Mouse (Mus musculus) heart, adult 2 months (tissue): ENCODE measurements around the gene Scgb1a1. TPM values are rescaled to one million over a fixed set of nuclear protein-coding genes. Genes with fewer than 3 reads are reported as not detected.

Source experiments
- DNase-seq, 2 experiments: peaks; one replicate each; pipeline ENCODE4 v3.0.0; 2021
- H3K27ac ChIP-seq: fragments of 200-600 bp; 2 replicates; pipeline ENCODE4 v1.8.1; 2022
- H3K27me3 ChIP-seq: fragments of 200-500 bp; 2 replicates; pipeline ENCODE4 v1.6.1; 2012; ENCODE audit warnings: mild to moderate bottlenecking, low read length, inconsistent platforms, mixed read lengths; ENCODE audit not compliant: control insufficient read depth, insufficient read depth
- H3K36me3 ChIP-seq: fragments of 200-500 bp; 2 replicates; pipeline ENCODE4 v1.6.1; 2012; ENCODE audit warnings: low read length, inconsistent platforms; ENCODE audit not compliant: control insufficient read depth, insufficient read depth
- H3K4me1 ChIP-seq: fragments of 200-500 bp; 2 replicates; pipeline ENCODE4 v1.6.1; 2011; ENCODE audit warnings: low read length; ENCODE audit not compliant: control insufficient read depth, insufficient read depth
- H3K4me3 ChIP-seq: fragments of 200-600 bp; 2 replicates; pipeline ENCODE4 v1.8.1; 2022
- H3K79me2 ChIP-seq: fragments of 200-500 bp; replicated peaks from 2 replicates; pipeline ENCODE4 v1.6.1; 2012; ENCODE audit warnings: mild to moderate bottlenecking, inconsistent platforms, low read length, moderate library complexity, mixed read lengths; ENCODE audit not compliant: control insufficient read depth, insufficient read depth
- H3K9ac ChIP-seq: fragments of 200-500 bp; 2 replicates; pipeline ENCODE4 v1.6.1; 2012; ENCODE audit warnings: low read depth, mild to moderate bottlenecking, control low read depth, inconsistent platforms, low read length, mixed read lengths
- CTCF ChIP-seq: fragments of 200-600 bp; IDR thresholded peaks from 2 replicates; pipeline ENCODE4 v1.8.1; 2022; ENCODE audit warnings: antibody characterized with exemption, mild to moderate bottlenecking, moderate library complexity
- EP300 ChIP-seq: fragments of 200-500 bp; IDR thresholded peaks from 2 replicates; pipeline ENCODE4 v1.6.1; 2011; ENCODE audit warnings: low read depth, low read length, control low read depth; ENCODE audit not compliant: insufficient read depth
- POLR2A ChIP-seq: fragments of 200-500 bp; IDR thresholded peaks from 2 replicates; pipeline ENCODE4 v1.6.1; 2011; ENCODE audit warnings: mild to moderate bottlenecking, low read depth, low read length, control low read depth; ENCODE audit not compliant: insufficient read depth
- WGBS: fragments of 180-500 bp; shearing (Covaris S2); methylation state at CpG from one replicate; pipeline ENCODE4 v1.1.7; 2018; 5-methylcytosine and 5-hydroxymethylcytosine counted together
- intact Hi-C: fragments of 180-260 bp; cut with DNase I; formaldehyde crosslinking; loops from one replicate; pipeline ENCODE4 v1.15.1; 2025
- polyA plus RNA-seq: library from polyadenylated mRNA; depleted of rRNA; stranded (reverse); fragments of >200 nt; gene quantifications from 2 replicates; pipeline ENCODE4 v1.2.3, GENCODE M21; 2012
- total RNA-seq, 2 experiments: library from RNA; stranded (reverse); gene quantifications; 2 replicates each; pipeline ENCODE4 v1.2.3; 2021

Scgb1a1 gene
- total and polyA plus RNA-seq, 3 experiments = 0.73 to 2,957 TPM; not detected in 1

- H3K4me1 ChIP-seq = peaks cover 8% of the 10 kb centered on the region
- no peak for DNase-seq
- H3K4me3 ChIP-seq = no peak overlapping the region
- no peaks in the 10 kb centered on the region for H3K27me3 ChIP-seq
- WGBS = 73% methylated on average over 1 of the region's 1 CpGs
- H3K36me3 ChIP-seq = no peaks in the 10 kb centered on the region
- intact Hi-C loops = loop anchor here (10.0 kb wide), 1 partner anchor 394 kb away; no protein-coding TSS in a partner anchor
- H3K79me2 ChIP-seq = no peaks in the 10 kb centered on the region
- H3K9ac ChIP-seq = no peak overlapping the region
- H3K27ac ChIP-seq = no peak overlapping the region
- TF ChIP-seq EP300 = no peak
- peak; percentile 33 for TF ChIP-seq CTCF
Observed at GRCm38 (mm10) chr19:9108536-9108935, 20.8 kb upstream of the Scgb1a1 start.

GRCm38 (mm10) chr19:9107379-9107755 lies 19.6 kb upstream of the Scgb1a1 start:
- H3K36me3 ChIP-seq = no peaks in the 10 kb centered on the region
- 70% methylated on average over 1 of the region's 1 CpGs for WGBS
- no peak for TF ChIP-seq CTCF
- TF ChIP-seq POLR2A = no peak
- TF ChIP-seq EP300 = no peak
- no peaks in the 10 kb centered on the region for H3K27me3 ChIP-seq
- intact Hi-C loops = loop anchor here (10.0 kb wide), 1 partner anchor 393 kb away; no protein-coding TSS in a partner anchor
- no peaks in the 10 kb centered on the region for H3K79me2 ChIP-seq
- DNase-seq = peak in 1 of 2 experiments; percentile 29
- H3K4me1 ChIP-seq = peaks cover 8% of the 10 kb centered on the region
- no peak overlapping the region for H3K4me3 ChIP-seq
- no peak overlapping the region for H3K9ac ChIP-seq
- H3K27ac ChIP-seq = peak overlapping the region; percentile 63

- intact Hi-C loops = loop anchor here (10.0 kb wide), 1 partner anchor 392 kb away; no protein-coding TSS in a partner anchor
- 24% methylated on average over 4 of the region's 4 CpGs for WGBS
- Histone ChIP-seq H3K36me3 (no peaks in the 10 kb centered on the region), H3K79me2 (no peaks in the 10 kb centered on the region), H3K9ac (no peak overlapping the region), H3K27ac (peak overlapping the region; percentile 63), H3K4me3 (no peak overlapping the region), H3K27me3 (no peaks in the 10 kb centered on the region), H3K4me1 (peaks cover 8% of the 10 kb centered on the region)
- no peak for TF ChIP-seq CTCF
- no peak for TF ChIP-seq POLR2A
- no peak for TF ChIP-seq EP300
- DNase-seq = peak in 1 of 2 experiments; percentile 20
Observed at GRCm38 (mm10) chr19:9106751-9107378, 19.1 kb upstream of the Scgb1a1 start.

DNA sequence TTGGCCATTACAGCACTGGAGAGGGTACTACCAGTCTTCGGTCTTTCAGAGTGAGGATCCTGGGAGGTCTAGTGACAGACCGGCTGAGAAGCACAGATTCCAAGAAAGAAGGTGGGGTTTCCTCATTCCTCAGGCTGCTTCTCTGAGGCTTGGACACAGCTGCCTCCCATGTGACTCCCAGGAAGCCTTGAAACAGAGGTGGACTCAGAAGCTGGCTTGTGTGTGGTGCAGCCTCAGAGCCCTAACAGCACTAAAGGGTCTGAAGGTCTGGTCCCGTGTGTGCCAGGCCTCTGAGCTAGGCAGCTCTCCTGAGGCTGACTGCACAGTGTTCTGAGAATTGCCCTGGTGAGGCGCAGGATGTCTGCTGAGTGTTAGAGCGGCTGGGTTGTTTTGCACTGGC lies 18.3 kb upstream of the Scgb1a1 start:
- H3K27me3 ChIP-seq = no peaks in the 10 kb centered on the region
- DNase-seq = peak; percentile 46 to 49
- 47% methylated on average over 5 of the region's 5 CpGs for WGBS
- intact Hi-C loops = loop anchor here (10.0 kb wide), 1 partner anchor 391 kb away; no protein-coding TSS in a partner anchor
- H3K27ac ChIP-seq = peak overlapping the region; percentile 63
- H3K9ac ChIP-seq = peak overlapping the region; percentile 17; the same call in 1 of the 2 replicates
- H3K4me3 ChIP-seq = no peak overlapping the region
- H3K4me1 ChIP-seq = peaks cover 8% of the 10 kb centered on the region
- no peaks in the 10 kb centered on the region for H3K79me2 ChIP-seq
- no peaks in the 10 kb centered on the region for H3K36me3 ChIP-seq
- no peak for TF ChIP-seq CTCF
- TF ChIP-seq EP300 = no peak
- peak; percentile 34; the same call in 1 of the 2 replicates for TF ChIP-seq POLR2A

DNA sequence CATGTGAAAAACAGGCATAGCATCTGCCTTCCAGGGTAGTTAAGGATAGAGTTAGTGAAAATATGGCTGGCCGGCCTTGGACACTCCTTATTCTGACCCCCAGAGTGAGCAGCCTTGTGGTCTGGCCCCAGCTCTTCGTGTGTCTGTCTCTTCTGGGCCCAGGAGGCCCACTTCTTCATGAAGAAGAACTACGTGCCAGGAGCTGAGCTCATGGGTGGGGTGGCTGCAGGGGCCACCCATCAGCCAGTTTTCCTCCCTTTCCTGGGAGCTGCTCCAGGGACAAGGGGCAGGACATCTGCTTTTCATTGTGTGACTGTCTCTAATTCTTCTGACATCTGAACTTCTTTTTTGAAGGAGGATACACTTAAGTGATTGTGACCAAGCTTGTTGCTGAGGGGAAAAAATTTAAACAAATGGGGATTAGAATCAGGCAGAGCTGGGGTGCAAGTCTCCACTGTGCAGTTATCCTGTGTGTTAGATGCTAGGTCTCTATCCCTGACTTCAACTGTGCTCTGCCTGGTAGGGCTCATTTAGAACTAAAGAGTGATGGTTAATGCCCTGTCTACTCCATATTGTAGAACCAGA lies 17.4 kb upstream of the Scgb1a1 start:
- intact Hi-C loops = loop anchor here (2.0 to 10.0 kb wide), 2 partner anchors 20 to 390 kb away; no protein-coding TSS in a partner anchor
- peaks cover 8% of the 10 kb centered on the region for H3K4me1 ChIP-seq
- DNase-seq = peak; percentile 53 to 68

GRCm38 (mm10) chr19:9103986-9104385 lies 16.2 kb upstream of the Scgb1a1 start:
- H3K27ac ChIP-seq = no peak overlapping the region
- no peak overlapping the region for H3K4me3 ChIP-seq
- peaks cover 8% of the 10 kb centered on the region for H3K4me1 ChIP-seq
- no peaks in the 10 kb centered on the region for H3K36me3 ChIP-seq
- WGBS = 75% methylated on average over 4 of the region's 4 CpGs
- intact Hi-C loops = loop anchor here (2.0 to 10.0 kb wide), 2 partner anchors 19 to 389 kb away; no protein-coding TSS in a partner anchor
- no peaks in the 10 kb centered on the region for H3K27me3 ChIP-seq
- H3K79me2 ChIP-seq = no peaks in the 10 kb centered on the region
- no peak for DNase-seq
- TF ChIP-seq POLR2A (no peak), CTCF (no peak)
- no peak overlapping the region for H3K9ac ChIP-seq

More for the DNA sequence above, 17.4 kb upstream of the Scgb1a1 start:
- Histone ChIP-seq H3K4me3 (no peak overlapping the region), H3K27me3 (no peaks in the 10 kb centered on the region), H3K27ac (peak overlapping the region; percentile 63), H3K79me2 (no peaks in the 10 kb centered on the region), H3K9ac (no peak overlapping the region), H3K36me3 (no peaks in the 10 kb centered on the region)
- TF ChIP-seq POLR2A (no peak), EP300 (no peak), CTCF (no peak)
- 59% methylated on average over 3 of the region's 3 CpGs for WGBS
